ENCODE assay signal across 9 mouse cellular contexts in genomic region chr17:27642491-27643062, GRCm38 (mm10). TPM values are rescaled to one million over a fixed set of nuclear protein-coding genes. Genes with fewer than 3 reads are reported as not detected.
DNase-seq lines count a peak whose midpoint lies in the region; ATAC-seq lines count a peak whose summit lies in the region.
"Had no signal": no experiment of that assay in that cellular context is flagged by ENCODE, and none has a peak within 500 bp of the region (broad histone marks: within the 10 kb centered on the region; RNA-seq: fewer than 3 reads in every experiment).

No protein-coding gene starts in this region.

- peak overlapping the region; percentile 56 for H3K9ac ChIP-seq in heart, embryonic 13.5 days
- H3K9ac ChIP-seq in forebrain, embryonic 15.5 days (replicated peaks) = peak overlapping the region; percentile 28; the same call in 1 of the 2 replicates

- no peak for DNase-seq in heart, adult 9 months (ENCODE audit: low spot score in 2 of 2)
- peak; percentile 97 for DNase-seq in cerebellum, adult 18-20 months
- DNase-seq in kidney, postnatal 4 days = peak; percentile 60 to 71
- peak; percentile 77 for DNase-seq in right cerebral cortex, postnatal 4 days

- no peaks in the 10 kb centered on the region for H3K36me3 ChIP-seq in heart, embryonic 13.5 days
- H3K36me3 ChIP-seq in forebrain, embryonic 15.5 days = no peaks in the 10 kb centered on the region

- H3K4me1 ChIP-seq in heart, embryonic 13.5 days = peaks cover 15% of the 10 kb centered on the region
- peaks cover 14% of the 10 kb centered on the region for H3K4me1 ChIP-seq in forebrain, embryonic 15.5 days

- 17% methylated on average over 12 of the region's 12 CpGs for WGBS in heart, embryonic 13.5 days
- WGBS in forebrain, embryonic 15.5 days = 33% methylated on average over 12 of the region's 12 CpGs

- no peaks in the 10 kb centered on the region for H3K9me3 ChIP-seq in heart, embryonic 13.5 days
- no peaks in the 10 kb centered on the region for H3K9me3 ChIP-seq in forebrain, embryonic 15.5 days

- H3K4me2 ChIP-seq in heart, embryonic 13.5 days = peak overlapping the region; percentile 35
- peak overlapping the region; percentile 19 for H3K4me2 ChIP-seq in forebrain, embryonic 15.5 days (replicated peaks)

- H3K4me3 ChIP-seq in heart, embryonic 13.5 days = no peak overlapping the region
- no peak overlapping the region for H3K4me3 ChIP-seq in forebrain, embryonic 15.5 days

- 0 out of 2 replicates have a peak, but pooled peaks cover 3% of the 10 kb centered on the region for H3K27me3 ChIP-seq in heart, embryonic 13.5 days (replicated peaks)
- H3K27me3 ChIP-seq in forebrain, embryonic 15.5 days = no peaks in the 10 kb centered on the region

- no peak for ATAC-seq in heart, embryonic 13.5 days (ENCODE audit: extremely low read depth, insufficient number of reproducible peaks, low FRiP score, low TSS enrichment)
- ATAC-seq in forebrain, embryonic 15.5 days (replicated peaks) = peak; percentile 84
- peak; percentile 72 for ATAC-seq in megakaryocyte progenitor cell, adult 5-6 weeks (replicated peaks; ENCODE audit: poor library complexity)
- ATAC-seq in erythroblast, adult 5-6 weeks (replicated peaks; ENCODE audit: low FRiP score, poor library complexity, severe bottlenecking) = no peak

- H3K27ac ChIP-seq in heart, embryonic 13.5 days (replicated peaks) = peak overlapping the region; percentile 13; the same call in 1 of the 2 replicates
- H3K27ac ChIP-seq in forebrain, embryonic 15.5 days (replicated peaks) = peak overlapping the region; percentile 81

RNA-seq across cellular contexts. Expression of gene Rps10, which starts 6.1 kb away (rescaled TPM):
- polyA plus RNA-seq in heart, embryonic 13.5 days (2015; fragmentation: Nextera tagmentation; extraction: Ambion mirVana) = 600 and 606 TPM in 2 replicates
- polyA plus RNA-seq in forebrain, embryonic 15.5 days (2015; fragmentation: Nextera tagmentation; extraction: Ambion mirVana) = 578 and 580 TPM in 2 replicates
- total RNA-seq in megakaryocyte progenitor cell, adult 5-6 weeks (2015) = 2,101 and 2,175 TPM in 2 replicates
- total RNA-seq in megakaryocyte progenitor cell, adult 5-6 weeks (2017) = 2,717 and 3,085 TPM in 2 replicates
- 540 and 553 TPM in 2 replicates for total RNA-seq in erythroblast, adult 5-6 weeks (2015; ENCODE audit: low replicate concordance)
- 311 and 359 TPM in 2 replicates for total RNA-seq in erythroblast, adult 5-6 weeks (2017; ENCODE audit: low replicate concordance)

RNA-seq across cellular contexts. Expression of gene RPS10-NUDT3, which starts 7.6 kb away (rescaled TPM):
- polyA plus RNA-seq in heart, embryonic 13.5 days (2015; fragmentation: Nextera tagmentation; extraction: Ambion mirVana) = not detected in 2 replicates
- polyA plus RNA-seq in forebrain, embryonic 15.5 days (2015; fragmentation: Nextera tagmentation; extraction: Ambion mirVana) = not detected in 2 replicates
- total RNA-seq in megakaryocyte progenitor cell, adult 5-6 weeks (2015) = not detected in 2 replicates
- not detected in 2 replicates for total RNA-seq in megakaryocyte progenitor cell, adult 5-6 weeks (2017)
- not detected in 2 replicates for total RNA-seq in erythroblast, adult 5-6 weeks (2015; ENCODE audit: low replicate concordance)
- total RNA-seq in erythroblast, adult 5-6 weeks (2017; ENCODE audit: low replicate concordance) = not detected in 2 replicates
- polyA plus RNA-seq: gonadal fat pad, adult 2 months had no signal

RNA-seq across cellular contexts. Expression of gene Pacsin1, which starts 12.7 kb away (rescaled TPM):
- polyA plus RNA-seq in heart, embryonic 13.5 days (2015; fragmentation: Nextera tagmentation; extraction: Ambion mirVana) = 0.78 and 1.4 TPM in 2 replicates
- 31.9 and 32.1 TPM in 2 replicates for polyA plus RNA-seq in forebrain, embryonic 15.5 days (2015; fragmentation: Nextera tagmentation; extraction: Ambion mirVana)
- not detected in 2 replicates for total RNA-seq in megakaryocyte progenitor cell, adult 5-6 weeks (2015)
- total RNA-seq in megakaryocyte progenitor cell, adult 5-6 weeks (2017) = 0.47 TPM in 1 of 2 replicates, not detected in the other
- total RNA-seq in erythroblast, adult 5-6 weeks (2015; ENCODE audit: low replicate concordance) = not detected in 2 replicates
- total RNA-seq in erythroblast, adult 5-6 weeks (2017; ENCODE audit: low replicate concordance) = not detected in 2 replicates

RNA-seq across cellular contexts. Expression of gene Nudt3, which starts 19.3 kb away (rescaled TPM):
- 98.8 and 108 TPM in 2 replicates for polyA plus RNA-seq in heart, embryonic 13.5 days (2015; fragmentation: Nextera tagmentation; extraction: Ambion mirVana)
- 273 and 295 TPM in 2 replicates for polyA plus RNA-seq in forebrain, embryonic 15.5 days (2015; fragmentation: Nextera tagmentation; extraction: Ambion mirVana)
- total RNA-seq in megakaryocyte progenitor cell, adult 5-6 weeks (2015) = 70.9 and 74.6 TPM in 2 replicates
- total RNA-seq in megakaryocyte progenitor cell, adult 5-6 weeks (2017) = 171 and 186 TPM in 2 replicates
- 16.9 and 23.6 TPM in 2 replicates for total RNA-seq in erythroblast, adult 5-6 weeks (2015; ENCODE audit: low replicate concordance)
- total RNA-seq in erythroblast, adult 5-6 weeks (2017; ENCODE audit: low replicate concordance) = 26.0 and 34.3 TPM in 2 replicates

Comparison
In these comparisons a context has a peak if more than half of its experiments do, and no peak if none do; other contexts are left out.
1. ATAC-seq: peak in forebrain, embryonic 15.5 days (single experiment) and megakaryocyte progenitor cell, adult 5-6 weeks (single experiment); none in heart, embryonic 13.5 days (single experiment) and erythroblast, adult 5-6 weeks (single experiment).
2. DNase-seq: peak in cerebellum, adult 18-20 months (2 of 2), kidney, postnatal 4 days (2 of 2) and right cerebral cortex, postnatal 4 days (single experiment); none in heart, adult 9 months (0 of 2).